Mouse (Mus musculus) large intestine, adult 2 months (tissue): ENCODE results near the gene D10Wsu102e. TPM values are rescaled to one million over a fixed set of nuclear protein-coding genes. Genes with fewer than 3 reads are reported as not detected.
"Not testable (repeated sequence)": the region's sequence is repeated elsewhere in the genome, so short reads cannot be mapped to it uniquely, and the experiment has no call there.

ENCODE experiments used
- DNase-seq: peaks from one replicate; pipeline ENCODE4 v3.0.0-alpha.2; 2012; ENCODE audit warnings: low read depth, low spot score
- WGBS: fragments of 180-500 bp; shearing (Covaris S2); methylation state at CpG from one replicate; pipeline ENCODE4 v1.1.7; 2018; 5-methylcytosine and 5-hydroxymethylcytosine counted together
- polyA plus RNA-seq: library from polyadenylated mRNA; depleted of rRNA; stranded (reverse); fragments of >200 nt; gene quantifications from 2 replicates; pipeline ENCODE4 v1.2.3, GENCODE M21; 2012

The D10Wsu102e gene
- polyA plus RNA-seq, 1 experiment, result 0.22 TPM

DNA sequence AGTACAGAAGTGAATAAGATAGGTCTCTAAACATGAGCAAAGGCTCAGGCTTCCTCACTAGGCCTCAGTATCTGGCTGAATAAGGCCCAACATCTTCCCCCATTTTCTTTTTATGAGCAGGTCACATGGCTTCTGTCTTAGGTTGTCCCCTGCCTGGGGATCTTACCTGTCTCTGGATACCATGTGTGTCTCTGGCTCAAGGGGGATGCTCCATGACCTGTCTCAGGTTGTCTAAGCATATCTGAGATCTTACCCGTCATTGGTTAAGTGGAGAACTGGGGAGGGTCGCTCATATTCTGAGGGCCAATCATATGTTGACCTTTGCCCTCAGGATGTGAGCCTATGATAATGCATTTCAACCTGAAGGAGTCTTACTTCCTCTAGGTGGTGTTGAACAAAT is 20.5 kb downstream of the D10Wsu102e start:
- 89% methylated on average over 2 of the region's 2 CpGs for WGBS
- no peak for DNase-seq

DNA sequence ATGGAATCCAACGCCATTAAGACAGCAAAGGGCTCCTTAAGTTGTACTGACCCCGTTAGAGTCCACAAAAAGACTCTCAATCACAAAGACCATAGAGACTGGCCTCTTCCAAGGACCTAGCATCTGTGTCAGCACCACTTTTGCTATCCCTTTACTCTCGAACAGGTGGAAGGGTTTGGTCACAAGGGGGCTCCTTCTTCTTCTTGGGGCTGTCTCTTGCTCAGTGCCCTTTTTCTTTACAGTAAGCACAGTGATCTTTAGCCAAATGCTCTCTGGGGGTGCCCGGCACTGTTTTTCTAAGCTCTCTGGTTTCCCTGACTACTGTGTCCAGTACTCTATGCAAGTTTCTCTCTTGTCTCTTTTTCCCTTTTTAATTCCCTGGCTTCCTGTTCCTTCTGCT is 22.5 kb downstream of the D10Wsu102e start:
- DNase-seq, result no peak
- 73% methylated on average over 4 of the region's 4 CpGs for WGBS

DNA sequence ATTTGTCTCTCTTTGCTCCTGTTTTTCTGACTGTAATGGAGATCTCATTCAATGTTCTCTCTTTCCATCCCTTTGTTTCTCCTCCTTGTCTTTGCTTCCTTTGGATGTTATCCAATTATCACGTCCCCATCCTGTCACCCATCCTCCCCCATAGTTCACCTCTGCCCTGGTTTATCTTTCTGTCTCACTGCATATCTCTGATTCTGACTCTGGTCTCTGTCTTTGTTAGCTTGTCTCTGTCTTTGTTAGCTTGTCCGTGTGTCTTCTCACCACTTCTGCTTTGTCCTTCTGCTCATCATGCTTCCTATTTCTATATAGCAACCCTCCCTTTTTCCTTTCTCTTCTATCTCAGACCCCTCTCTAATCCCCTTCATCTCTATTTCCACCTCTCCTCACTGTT is 23.0 kb downstream of the D10Wsu102e start:
- WGBS, result 72% methylated on average over 2 of the region's 2 CpGs
- DNase-seq, result no peak

DNA sequence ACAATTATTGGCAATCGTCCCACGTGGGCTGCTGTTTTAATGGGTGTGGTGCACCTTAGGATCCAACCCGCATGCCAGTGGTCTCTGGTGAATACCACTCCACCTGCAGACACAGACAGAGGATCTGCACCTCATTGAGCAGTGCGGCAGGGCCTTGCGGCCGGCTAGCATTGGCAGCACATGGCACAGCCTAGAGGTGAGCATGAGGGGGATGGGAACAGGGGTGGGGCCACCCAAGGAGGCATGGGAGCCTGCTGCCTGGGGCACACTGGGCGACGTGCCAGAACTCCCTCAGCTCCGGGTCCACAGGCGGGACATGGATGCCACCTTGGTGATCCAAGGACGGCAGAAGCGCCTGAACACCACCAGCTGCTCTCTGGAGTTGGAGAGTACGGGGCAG is 23.8 kb downstream of the D10Wsu102e start:
- DNase-seq, result no peak
- 85% methylated on average over 13 of the region's 13 CpGs for WGBS

DNA sequence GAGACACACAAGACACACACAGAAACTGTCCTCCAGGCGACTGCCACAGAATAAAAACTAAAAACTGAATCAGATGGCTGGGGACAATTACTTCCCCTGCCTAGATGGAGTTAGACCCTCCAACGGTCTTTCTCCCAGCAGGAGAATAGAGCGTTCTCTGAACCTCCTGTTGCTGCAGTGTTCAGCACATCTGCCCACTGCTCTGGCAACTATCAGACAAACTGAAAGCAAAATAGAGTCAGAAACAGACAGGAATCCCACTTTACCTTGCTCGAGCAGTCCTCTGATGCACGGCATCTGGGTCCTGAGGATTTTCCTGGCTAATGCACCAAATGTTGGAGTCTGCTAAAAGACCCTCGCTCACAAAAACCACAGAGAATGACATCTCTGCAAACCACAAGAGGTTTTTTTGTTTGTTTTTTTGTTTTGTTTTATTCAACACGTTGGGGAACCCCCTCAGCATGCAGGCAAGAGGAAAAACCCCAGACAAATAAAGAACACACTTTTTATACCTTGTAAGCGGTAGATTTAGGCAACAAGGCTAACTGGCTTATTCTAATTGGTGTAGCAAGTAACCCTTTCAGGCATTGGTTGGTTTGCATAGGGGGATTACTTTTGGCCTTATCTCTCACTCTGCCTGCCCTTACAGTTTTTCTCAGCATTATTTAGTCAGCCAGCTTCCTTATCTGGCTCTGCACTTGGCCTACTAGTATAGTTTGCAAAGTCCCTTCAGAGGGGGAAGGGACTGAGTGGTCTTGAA is 24.6 kb downstream of the D10Wsu102e start:
- WGBS, result 92% methylated on average over 8 of the region's 8 CpGs
- no peak for DNase-seq

DNA sequence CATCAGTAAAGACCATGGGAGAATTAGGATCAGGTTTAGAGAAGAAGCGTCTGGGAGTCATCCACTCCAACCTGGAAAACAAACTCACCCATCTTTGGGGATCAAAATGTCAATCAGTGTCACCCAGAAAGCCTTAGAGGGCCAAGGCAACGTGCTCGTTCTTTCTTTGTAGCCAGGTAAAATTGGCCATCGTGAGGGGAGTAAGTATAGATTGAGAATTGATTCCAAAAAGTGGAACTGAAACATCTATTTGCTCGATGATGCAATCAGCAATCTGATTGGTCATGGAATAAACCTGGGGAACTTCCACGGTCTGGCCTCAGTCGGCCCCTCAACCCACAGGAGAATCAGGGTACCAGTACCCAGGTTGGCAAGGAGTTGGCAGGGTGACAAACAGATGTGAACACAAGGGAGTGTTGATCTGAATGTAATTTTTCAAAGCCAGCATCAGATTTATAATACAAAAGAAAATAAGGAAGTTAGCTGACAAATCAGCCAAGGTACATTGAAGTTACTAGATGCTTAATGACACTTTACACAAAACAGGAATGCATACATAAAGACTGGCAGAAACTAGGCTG is 25.4 kb downstream of the D10Wsu102e start:
- no peak for DNase-seq
- WGBS, result 95% methylated on average over 7 of the region's 7 CpGs

DNA sequence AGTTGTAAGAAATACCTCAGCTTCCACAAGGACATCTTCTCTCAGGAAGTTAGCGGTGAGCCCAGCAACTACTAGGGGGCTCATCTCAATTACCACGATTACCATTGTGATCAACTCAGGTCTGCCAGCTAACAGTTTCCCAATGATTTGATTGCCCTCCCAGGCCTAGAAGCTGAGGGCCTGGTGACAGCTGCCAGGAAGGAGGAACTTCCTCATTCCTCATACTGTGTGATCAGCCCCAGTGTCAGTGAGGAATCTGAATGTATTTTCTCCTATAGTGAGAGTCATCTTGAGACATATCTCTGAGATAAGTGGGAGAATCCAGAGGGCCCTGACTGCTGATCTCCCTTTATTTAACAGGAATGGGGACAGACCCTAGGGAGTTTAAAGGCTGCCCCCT is 37.3 kb downstream of the D10Wsu102e start:
- no peak for DNase-seq
- WGBS, result 42% methylated on average over 2 of the region's 2 CpGs

DNA sequence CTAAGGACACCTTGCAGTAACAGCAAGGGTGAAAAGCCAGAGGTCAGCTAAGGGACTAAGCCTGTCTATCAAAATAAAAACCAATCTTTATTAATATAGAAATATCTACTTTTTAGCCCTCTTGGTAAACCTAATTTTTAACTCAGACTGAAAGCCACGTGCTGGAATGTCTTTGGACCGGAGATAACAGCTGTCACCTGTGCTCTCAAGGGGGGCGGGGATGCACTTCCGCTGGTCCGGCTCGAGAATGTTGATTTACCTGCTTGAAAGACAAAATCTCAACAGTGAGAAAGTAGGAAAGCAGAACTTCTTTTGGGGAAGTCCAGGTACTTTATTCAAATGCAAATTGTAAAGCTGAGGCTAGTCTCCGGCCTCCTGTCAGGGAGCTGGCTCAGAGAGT is 40.9 kb downstream of the D10Wsu102e start:
- 70% methylated on average over 7 of the region's 7 CpGs for WGBS
- DNase-seq, result not testable (repeated sequence)

DNA sequence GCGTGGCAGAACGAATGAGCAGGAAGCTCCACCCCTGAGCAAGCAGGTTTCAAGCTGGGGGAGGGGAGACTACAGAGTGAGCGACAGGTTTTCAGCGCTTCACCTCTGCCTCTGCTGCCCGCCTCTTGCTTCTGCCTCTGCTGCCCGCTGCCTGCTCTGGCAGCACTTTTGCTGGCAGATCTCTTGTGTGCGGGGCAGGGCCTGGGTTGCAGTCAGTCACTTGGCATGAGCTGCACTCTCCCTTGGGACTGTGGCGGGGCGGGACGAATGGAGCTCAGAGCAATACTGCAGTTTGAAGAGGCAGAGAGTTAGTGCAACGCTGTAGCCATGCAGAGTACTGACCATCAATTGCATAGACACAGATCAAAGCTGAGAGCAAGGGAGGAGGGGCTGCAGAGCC is 45.0 kb downstream of the D10Wsu102e start:
- DNase-seq, result no peak
- WGBS, result 84% methylated on average over 11 of the region's 11 CpGs

DNA sequence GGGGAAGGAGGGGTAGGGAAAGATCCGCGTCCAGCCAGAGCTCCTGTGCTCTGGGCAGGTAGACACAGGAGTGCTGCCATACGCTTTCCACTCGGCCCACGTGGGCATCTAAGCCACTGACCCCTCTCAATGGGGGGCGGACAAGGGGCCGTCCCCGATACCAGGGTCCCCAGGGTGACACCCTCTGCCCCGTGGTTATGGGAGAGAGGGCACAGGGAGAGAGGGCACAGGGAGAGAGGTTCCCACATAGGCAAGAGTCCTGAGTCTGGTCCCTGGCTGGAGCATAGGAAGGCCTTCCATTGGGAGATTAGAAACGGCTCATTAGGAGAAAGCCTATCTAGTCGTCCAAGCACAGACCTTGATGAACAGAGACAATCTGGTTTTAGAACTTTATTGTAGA is 45.7 kb downstream of the D10Wsu102e start:
- DNase-seq, result no peak
- 97% methylated on average over 11 of the region's 11 CpGs for WGBS

DNA sequence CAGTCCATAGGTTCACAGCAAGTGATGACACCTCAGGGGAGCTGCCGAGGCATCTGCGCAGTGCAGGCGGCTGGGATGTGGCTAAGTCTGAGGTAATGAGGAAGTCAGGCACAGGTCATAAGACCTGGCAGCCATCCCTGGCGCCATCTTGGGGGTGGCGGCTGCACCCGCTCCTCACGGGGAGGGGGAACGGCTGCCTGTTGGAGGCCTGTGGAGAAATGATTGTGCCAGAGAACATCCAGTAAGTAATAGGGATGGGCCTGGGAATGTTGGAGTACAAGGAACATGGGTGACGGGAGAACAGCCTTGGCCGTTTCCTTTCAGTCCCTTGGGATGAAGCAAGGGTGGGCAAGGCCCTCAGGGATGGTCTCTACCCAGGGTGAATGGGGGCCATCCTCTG is 47.1 kb downstream of the D10Wsu102e start:
- 96% methylated on average over 10 of the region's 10 CpGs for WGBS
- DNase-seq, result no peak

DNA sequence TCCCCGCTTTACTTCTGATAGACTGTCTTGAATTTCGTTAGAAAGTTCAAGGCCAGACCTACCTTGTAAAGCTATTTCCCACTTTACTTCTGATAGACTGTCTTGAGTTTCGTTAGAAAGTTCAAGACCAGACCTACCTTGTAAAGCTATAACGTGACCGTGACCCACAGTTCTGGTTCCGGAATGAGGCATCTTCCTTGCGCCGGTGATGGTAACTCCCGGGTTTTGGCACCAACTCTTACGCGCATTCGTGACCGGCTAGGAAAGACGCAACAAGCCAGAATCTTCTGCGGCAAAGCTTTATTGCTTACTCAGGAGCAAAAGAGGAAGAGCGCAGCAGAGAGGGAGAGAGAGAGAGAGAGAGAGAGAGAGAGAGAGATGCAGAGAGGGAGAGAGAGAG is 58.4 kb downstream of the D10Wsu102e start:
- DNase-seq, result not testable (repeated sequence)
- 94% methylated on average over 16 of the region's 16 CpGs for WGBS

DNA sequence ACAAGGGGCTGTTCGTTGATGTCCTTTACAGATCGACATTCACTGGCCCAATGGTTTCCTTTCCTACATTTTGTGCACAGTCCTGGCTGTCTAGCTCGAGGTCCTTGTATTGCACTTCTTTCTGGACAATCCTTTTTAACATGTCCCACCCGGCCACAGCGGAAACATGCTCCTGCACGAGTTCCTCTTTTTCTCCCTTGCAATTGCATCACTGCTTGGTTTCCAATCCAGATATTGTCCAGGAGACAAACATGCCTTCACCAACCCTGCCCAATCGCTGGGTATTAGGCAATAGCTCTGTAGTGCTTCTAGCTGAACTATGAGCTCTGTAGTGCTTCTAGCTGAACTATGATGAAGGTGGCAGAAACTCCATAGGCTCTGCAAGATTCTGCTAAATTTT is 88.6 kb downstream of the D10Wsu102e start:
- WGBS, result 90% methylated on average over 7 of the region's 7 CpGs
- DNase-seq, result no peak

DNA sequence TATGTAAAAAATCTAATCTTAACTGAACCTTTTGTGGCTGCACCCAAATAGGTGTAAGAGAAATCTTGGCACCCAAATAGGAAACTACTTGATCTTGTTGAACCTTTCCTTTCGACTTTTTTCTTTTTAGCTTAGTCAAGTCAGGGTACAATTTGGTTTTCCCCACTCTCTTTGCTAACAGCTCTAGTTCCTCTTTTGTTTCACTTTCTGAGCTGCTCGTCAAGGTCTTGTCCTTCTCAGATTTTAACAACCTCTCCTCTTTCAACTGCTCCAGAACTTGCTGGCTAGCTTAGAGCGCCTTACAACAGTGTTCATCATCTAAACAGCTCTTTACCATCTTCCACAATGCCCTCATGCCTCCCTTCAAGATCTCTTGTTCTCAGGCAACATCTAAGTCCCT is 97.5 kb downstream of the D10Wsu102e start:
- no peak for DNase-seq
- whole genome bisulfite sequencing, result 91% methylated on average over 3 of the region's 3 CpGs

DNA sequence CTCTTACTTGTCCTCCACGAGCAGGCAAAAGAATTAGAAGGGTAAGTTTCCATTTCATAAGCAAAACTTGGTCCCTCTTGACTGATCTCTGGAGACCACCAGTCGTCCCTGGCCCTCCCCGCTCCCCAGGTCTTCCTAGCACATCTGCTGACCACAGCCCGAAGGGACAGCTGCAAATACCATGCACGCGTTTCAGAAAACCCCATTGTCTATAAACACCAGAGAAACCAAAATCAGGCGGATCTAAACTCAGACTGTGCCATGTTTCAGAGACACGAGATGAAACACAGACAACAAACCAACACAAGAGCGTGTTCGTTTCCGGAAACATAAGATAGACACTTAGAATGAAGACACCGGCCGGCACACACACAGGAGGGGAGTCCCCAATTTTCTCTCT is 115.2 kb downstream of the D10Wsu102e start:
- 92% methylated on average over 13 of the region's 13 CpGs for WGBS
- no peak for DNase-seq

DNA sequence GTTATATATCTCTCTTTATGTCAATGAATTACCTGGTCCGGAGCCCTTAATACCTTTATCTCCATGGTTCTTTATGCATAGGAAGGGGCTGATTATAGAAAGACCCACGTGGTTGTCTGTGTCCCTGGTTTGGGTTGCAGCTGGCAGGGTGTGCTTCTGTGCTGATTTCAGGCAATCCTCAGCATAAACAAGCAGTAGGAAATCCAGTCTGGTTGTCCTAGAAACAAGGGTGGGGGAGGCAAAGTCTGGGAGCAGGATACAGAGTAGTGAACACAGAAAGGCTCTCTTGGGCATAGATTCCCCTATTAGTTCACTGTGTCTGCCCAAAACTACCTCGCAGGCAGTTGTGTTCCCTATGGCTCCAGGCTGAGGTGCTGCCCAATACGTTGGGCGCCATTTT is 117.3 kb downstream of the D10Wsu102e start:
- WGBS, result 87% methylated on average over 5 of the region's 5 CpGs
- no peak for DNase-seq

DNA sequence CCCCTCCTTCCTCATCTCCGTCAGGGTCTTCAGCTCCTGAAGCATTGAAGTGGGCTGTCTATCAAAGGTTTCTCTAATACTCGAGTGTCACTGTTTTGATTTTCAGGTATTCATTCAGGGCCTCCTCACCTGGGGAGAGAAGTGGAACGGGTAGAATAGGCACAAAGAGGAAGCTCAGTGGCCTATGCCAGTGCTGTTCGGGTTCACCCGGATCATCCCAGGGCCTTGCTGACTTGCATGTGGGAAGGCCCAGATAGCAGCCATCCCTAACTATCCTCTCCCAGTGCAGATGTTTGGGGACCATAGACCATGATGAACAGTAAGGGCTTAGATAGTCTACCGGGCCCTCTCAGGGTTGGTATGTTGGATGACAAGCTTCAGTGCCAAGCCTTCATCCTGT is 130.5 kb downstream of the D10Wsu102e start:
- no peak for DNase-seq
- 87% methylated on average over 6 of the region's 6 CpGs for WGBS

DNA sequence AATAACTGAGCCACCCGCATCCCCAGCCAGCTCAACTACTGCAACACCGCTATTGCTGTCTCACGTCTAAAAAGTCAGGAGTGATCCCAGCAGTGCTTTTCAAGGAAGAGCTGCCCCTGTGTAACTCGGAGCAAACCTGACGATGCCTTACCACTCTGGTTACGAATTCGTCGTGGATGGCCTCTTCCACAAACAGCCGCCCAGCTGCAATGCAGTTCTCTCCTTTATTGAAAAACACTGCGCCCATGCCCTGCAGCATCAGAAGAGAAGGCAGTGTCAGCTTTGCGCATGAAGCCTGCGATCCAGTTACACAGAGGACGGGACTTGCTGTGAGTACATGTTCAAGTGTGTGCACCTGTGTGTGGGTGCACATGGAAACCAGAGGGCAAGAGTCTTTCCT is 137.3 kb downstream of the D10Wsu102e start:
- WGBS, result 86% methylated on average over 13 of the region's 13 CpGs
- no peak for DNase-seq

DNA sequence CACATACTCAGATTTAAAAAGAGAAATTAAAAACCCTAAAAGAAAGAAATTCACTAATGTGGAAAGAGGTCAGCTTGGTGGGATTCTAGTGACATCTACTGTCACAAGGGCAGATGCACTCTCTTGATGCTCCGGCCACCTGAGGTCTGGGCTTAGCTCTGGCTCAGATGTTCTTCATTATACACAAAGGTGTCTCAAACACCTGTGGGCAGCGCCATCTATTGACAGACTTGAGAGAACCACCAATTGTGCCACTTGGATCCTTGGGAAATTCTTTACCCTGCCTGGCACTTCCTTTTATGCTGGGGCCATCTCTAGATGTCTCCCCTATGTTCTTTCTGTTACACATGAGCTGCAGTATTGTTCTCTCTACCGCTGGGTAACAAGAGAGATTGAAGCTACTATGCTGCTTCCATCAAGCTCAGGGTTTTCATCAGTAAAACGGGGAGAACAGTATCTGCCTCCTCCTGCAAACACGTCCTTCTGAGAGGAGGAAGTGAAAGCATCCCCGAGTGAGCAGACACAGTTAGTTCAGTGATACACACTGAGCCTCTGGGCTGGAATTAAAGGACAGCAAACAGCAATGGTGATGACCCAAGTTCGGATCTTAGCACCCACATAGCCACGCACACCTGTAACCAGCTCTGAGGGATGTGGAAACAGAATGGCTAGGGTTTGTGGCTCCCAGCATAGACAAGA is 149.1 kb downstream of the D10Wsu102e start:
- 54% methylated on average over 8 of the region's 8 CpGs for WGBS
- DNase-seq, result peak; percentile 58

DNA sequence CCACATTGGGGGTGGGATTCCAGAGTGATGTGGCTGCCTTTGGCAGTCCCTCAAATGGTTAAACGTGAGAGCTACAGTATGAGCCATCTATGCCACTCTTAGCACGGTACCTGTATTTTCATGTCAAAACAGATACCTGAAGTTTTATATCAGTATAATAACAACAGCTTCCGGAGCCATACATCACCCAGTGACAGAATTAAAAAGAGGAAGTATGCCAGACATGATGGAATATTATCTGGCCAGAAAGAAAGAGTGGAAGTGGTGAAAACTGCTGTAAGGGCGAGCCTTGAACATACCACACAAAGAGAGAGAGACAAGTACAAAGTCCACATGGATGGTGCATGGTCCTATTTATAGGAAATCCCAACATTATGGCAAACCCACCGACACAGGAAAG is 151.3 kb downstream of the D10Wsu102e start:
- WGBS, result 68% methylated on average over 5 of the region's 5 CpGs
- DNase-seq, result no peak

DNA sequence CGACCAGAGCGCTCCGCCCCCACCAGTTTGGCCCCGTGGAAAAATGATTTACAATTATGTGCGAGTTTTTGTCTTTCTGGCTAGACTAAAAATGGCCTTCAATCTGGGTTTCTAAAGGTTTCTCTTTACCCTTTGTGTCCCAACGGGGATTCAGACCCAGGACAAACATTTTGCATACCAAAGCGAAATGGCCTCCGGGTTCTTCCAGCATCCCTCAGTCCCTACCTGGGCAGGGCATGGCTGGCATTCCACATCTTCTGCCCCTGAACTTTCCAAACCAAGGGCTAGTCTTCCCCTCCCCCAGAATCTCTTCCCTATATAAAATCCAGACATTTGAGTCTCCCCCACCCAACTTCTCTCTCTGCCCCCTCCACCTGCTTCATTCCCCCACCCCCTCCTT is 153.7 kb downstream of the D10Wsu102e start:
- no peak for DNase-seq
- 83% methylated on average over 8 of the region's 8 CpGs for WGBS
